Mouse (Mus musculus) adrenal gland, postnatal 14 days (tissue): ENCODE measurements at regions not wholly inside any gene's neighbourhood (a gene's known extent, or its start where the extent isn't known, plus 50 kb on each side); places are given as distances from the start of the nearest gene placed in this dataset.
A peak's percentile ranks its signal among the peaks of the same experiment; 100 is the strongest.

Experiments used
- DNase-seq: peaks from one replicate; pipeline ENCODE4 v3.0.0; 2021; ENCODE audit warnings: mixed read lengths

- no peak for DNase-seq
These were observed 360.0 kb upstream of the Meox2 start for GRCm38 (mm10) chr12:36748345-36748744.

DNA sequence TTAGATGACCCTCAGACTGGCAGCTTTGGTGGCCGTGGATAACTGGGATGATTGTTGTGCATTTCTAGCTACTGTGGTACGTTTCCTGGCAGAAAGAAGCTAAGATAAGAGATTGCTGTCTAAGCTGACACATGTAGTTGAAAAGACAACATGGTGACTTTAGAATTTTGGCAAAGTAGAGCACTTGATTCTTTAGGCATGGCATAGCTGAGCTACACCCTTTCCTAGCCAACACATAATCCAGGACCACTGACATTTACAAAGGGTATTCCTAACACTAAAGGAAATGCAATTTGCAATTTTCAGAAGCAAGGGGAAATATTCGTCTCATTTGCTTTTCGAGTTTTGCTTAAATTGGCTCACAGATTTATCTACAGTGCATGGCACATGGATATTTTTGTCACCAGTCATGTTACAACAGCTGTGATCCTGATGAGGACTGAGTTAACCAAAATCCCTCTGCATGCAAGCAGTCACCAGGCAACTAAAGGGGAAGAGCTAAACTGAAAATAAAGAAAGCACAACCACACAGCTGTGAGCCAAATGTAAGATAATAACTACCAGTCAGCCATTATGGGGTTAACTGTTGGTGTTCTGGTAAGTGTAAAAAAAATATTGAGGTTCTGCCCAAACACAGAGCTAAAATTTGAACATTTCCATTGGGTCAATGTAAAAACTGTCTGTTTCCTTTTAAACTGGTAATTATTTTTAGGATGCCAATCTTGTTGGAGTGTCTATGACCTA lies 342.9 kb upstream of the Meox2 start:
- DNase-seq: no peak

DNA sequence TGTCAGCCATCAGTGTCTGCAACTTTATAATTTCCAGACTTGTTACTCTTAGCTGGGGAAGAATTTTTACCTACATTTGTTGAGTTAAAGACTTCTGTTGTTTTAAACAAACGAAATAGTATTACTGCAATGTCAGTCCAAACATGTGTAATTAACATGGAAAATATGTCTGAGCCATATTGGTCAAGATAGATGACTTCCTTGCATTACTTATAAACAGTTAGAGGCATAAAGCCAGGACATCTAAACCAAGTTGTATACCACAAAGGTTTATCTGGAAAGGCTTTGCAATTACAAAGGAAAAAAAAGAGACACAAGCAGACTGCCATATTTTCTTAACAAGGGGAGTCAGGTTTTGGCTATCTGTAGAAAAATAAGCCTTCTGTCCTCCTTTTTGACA lies 342.2 kb upstream of the Meox2 start:
- no peak for DNase-seq

DNA sequence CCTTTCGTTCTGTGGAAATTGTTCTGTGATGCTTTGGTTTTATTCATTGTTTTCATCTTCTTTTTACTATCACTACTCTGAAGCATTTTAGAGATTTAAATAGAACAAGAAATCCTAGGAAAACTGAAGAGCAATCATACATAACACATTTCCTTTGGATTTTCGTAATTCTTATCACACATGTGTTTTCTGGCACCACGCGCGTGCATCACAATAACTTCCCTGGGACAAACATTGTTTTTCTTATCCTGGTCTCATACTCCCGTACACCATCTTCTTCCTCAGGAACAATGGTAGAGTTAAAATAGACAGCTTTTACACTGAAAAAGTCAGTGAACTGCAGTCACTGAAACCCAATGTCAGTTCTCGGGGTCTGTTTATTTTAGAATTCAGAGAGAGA lies 327.6 kb upstream of the Meox2 start:
- no peak for DNase-seq

GRCm38 (mm10) chr12:36790866-36791265 lies 317.5 kb upstream of the Meox2 start:
- DNase-seq: no peak

- DNase-seq: no peak
These were observed 316.9 kb upstream of the Meox2 start for GRCm38 (mm10) chr12:36791430-36791829.

DNA sequence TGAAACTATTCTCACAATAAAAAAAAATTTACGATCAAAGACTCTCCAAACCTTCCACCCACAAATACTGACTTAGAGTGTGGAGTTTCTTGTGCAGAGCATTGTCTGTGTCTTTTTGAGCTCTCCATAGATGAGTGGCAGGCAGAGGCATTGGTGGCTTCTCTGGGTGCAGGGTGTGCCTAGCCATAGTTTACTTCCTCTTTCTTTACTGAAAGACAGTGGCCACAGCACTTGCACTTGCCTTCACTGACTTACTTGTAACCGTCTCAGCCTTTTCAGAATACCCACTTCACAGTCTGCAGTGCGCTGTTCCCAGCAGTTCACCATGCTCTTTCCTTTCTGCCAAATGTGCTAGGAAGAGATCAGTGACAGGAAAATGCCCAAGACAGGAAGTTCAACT lies 316.1 kb upstream of the Meox2 start:
- no peak for DNase-seq

GRCm38 (mm10) chr12:36793799-36794198 lies 314.5 kb upstream of the Meox2 start:
- no peak for DNase-seq

DNA sequence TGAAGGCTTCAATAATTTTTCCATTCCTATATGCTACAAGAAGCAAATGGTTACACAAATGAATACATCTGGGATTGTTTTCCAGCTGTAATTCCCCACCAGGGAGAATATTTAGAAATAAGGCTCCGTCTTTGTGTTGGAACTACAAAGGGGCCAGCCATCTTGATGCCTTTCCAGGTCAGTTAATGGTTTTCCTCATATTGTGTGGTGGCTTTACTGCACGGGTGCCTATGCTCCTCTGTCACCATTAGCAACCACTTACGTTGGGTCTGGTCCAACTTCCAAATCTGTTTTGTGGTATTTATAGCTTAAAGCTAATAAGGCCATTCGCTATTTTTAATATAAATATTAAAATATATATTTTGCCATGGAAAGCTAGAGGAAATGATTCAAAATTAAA lies 312.1 kb upstream of the Meox2 start:
- no peak for DNase-seq

- DNase-seq: no peak
These were observed 290.4 kb upstream of the Meox2 start for GRCm38 (mm10) chr12:36817938-36818337.

- no peak for DNase-seq
These were observed 289.5 kb upstream of the Meox2 start for GRCm38 (mm10) chr12:36818852-36819251.

- no peak for DNase-seq
These were observed 281.6 kb upstream of the Meox2 start for GRCm38 (mm10) chr12:36826766-36827165.

- no peak for DNase-seq
These were observed 276.9 kb upstream of the Meox2 start for GRCm38 (mm10) chr12:36831307-36831997.

GRCm38 (mm10) chr12:36842957-36843356 lies 265.4 kb upstream of the Meox2 start:
- DNase-seq: no peak

DNA sequence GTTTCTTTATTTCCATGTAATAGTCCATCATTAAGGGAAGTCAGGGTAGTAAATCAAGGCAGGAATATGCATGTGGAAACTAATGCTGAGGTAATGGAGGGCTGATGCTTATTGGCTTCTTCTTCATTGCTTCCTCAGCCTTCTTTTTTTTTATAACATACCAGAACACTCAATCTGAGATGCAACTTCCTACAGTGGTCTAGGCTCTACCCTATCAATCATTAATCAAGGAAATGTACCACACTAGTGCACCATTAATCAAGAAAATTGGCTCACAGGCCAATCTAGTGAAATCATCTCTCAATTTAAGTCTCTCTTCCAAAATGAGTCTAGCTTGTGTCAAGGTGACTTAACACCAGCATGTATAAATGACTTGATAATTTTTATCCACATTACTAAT lies 263.2 kb upstream of the Meox2 start:
- no peak for DNase-seq

DNA sequence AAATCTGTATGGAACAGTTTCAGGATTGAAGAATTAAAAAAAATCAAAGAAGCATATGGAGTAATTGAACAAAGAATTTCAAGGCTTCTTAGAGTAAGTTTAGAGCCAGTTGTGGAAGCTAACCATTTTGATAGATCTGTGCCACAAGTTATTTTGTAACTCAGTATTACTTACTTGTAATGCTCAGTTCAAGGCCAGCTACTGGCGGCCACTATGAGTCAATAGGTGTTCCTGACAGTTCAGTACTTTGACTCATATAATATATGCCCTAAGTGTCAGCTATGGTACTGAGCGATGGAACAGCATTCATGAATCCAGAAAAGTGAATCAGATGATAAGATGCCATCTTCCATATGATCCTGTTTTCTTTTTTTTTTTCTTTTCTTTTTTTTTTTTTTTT lies 259.3 kb upstream of the Meox2 start:
- DNase-seq: peak; percentile 45

GRCm38 (mm10) chr12:36863113-36863512 lies 245.2 kb upstream of the Meox2 start:
- DNase-seq: no peak

GRCm38 (mm10) chr12:36880724-36881123 lies 227.6 kb upstream of the Meox2 start:
- no peak for DNase-seq

DNA sequence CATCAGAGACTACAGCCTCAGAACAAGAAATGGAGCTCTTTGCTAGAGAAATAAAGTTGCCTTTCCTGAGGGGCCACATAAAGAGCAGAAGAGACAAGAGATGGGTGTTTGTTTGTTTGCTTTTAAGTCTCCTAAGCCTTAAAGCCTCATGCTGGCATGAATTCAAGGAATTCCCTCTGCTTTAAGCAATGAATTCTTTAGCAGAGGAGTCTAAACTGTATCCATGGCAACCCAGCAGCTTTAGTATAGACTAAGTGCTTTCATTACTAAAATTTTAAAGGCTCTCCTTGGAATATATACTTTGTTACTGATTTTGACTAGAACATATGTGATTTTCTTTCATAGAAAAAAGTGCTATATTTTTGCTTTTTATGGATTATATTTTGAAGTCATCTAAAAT lies 195.0 kb upstream of the Meox2 start:
- DNase-seq: no peak

DNA sequence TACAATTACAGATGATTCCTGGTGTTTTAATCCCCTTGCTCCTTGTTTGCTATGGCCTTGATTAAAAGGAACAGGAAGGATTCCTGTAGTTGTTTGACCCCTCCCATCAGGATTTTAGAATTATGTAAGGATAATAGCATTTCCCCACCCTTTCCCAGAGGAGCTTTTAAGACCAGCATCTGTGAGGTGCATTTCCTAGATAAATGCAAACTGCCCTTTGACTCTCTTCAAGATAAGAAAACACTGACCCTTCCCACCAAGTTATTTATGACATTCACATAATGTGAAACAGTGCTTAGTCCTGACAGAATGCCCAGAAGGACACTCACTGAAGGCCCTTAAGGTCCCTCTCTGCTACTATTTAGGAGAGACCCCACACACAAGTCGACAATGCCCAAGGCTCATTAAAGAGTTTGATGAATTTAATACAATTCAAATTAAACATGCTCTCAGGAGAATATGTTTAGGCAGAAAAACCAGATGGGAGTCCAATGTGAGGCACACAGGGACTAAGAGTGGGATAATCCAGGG lies 190.7 kb upstream of the Meox2 start:
- no peak for DNase-seq

DNA sequence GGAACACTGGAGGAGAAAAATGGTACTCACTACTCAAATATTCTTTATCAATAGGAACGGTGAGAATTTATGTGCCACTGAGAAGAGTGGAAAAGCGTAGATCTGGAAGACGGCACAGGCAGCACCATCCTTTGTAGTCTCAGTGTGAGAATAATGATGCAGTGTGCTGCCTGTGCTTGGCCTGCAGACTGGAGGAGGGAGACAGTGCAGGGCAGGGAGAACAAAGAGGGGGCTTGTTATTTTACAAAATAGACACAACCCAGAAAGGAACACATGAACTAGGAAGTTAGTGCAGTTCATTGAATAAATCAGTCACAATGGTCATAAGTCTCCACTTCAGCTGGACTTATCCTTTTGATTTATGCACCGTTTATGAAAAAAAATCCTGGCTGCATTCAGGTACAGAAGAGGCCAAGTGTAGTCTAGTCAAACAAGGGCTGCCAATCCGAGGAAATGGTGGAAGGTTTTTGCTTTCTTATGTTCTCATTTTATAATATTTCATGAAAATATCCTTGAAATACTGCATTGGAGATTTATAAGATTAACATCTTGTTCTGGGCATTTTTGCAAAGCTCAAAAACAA lies 190.0 kb upstream of the Meox2 start:
- DNase-seq: no peak

DNA sequence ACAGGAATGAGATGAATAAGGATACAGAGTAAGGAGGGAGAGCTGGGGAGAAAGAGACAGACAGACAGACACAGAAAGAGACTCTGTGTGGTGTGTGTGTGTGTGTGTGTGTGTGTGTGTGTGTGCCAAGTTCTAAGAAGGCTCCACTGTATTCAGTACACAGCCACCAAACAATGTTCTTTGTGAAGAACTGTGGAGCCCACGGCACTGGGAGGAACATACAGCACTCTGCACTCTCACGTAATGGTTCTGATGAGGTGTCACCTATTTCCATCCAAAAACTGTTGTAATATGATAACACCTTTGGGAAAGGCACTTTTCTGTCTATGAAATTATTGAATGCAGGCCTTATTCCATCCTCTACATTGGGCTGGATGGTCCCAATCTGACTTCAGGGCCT lies 184.8 kb upstream of the Meox2 start:
- no peak for DNase-seq

DNA sequence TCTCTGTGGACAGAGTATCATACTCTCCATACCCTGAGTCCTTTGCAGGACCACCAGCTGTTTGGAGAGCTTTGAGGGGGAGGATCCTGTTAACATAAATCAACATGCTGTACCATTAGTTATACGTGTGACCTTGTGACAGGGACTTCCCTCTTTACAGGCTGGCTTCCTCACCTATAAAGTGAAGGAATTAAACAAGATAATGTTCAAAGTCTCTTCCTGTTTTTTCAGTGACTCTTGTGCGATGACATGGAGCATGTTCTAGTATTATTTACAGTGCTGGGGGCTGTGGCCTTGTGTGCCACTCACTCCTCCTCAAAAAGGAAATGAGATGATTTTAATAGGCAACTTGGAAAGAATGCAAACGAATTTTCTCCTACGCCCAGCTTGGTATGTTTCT lies 182.1 kb upstream of the Meox2 start:
- DNase-seq: no peak
